ENCODE assay signal across 19 mouse cellular contexts in the genomic region with DNA sequence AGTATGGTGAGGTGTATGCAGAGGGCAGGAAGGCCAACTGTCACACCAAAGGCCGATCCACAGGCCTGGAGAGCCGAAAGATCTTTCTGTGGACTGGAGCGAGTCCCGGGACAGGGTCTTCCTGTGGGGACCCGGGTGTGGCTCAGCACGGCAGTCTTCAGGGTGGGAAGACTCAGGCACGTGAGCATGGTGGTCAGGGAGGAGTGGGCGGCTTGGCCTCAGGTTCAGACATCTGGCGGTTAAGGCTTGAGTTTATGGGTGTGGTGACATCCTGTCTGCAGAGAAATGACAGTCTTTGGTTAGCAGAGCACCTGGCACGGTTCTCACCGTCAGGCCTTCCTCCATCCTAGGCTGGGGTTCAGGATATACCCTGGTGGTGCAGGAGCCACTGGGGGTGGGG. TPM values are rescaled to one million over a fixed set of nuclear protein-coding genes. Genes with fewer than 3 reads are reported as not detected.
DNase-seq lines count a peak whose midpoint lies in the region; ATAC-seq and TF ChIP-seq lines count a peak whose summit lies in the region.
"Had no signal": no experiment of that assay in that cellular context is flagged by ENCODE, and none has a peak within 500 bp of the region (broad histone marks: within the 10 kb centered on the region; RNA-seq: fewer than 3 reads in every experiment).

No protein-coding gene starts in this region.

- in situ Hi-C loops in Patski (cut with MboI; ENCODE audit: low pct_unique_long_range_greater_than_20kb): loop anchor here (25.0 kb wide), 1 partner anchor 647 kb away; a partner anchor contains a TSS

- DNase-seq in hindbrain, embryonic 11.5 days (ENCODE audit: low spot score): no peak
- no peak for DNase-seq in hindbrain, postnatal 0 days (ENCODE audit: low spot score)
- no peak for DNase-seq in limb, embryonic 14.5 days (ENCODE audit: low spot score)
- DNase-seq in limb, embryonic 10.5 days (ENCODE audit: low spot score): no peak
- DNase-seq in Patski (ENCODE audit: low read depth, low spot score): no peak
- no peak for DNase-seq in layer of hippocampus, adult 2 months (ENCODE audit: low spot score in 2 of 2)
- DNase-seq: thymus, adult 18-20 months had no signal

- no peak for TF ChIP-seq CTCF in hindbrain, postnatal 0 days (IDR thresholded peaks at IDR 0.05; ENCODE audit: low read depth)
- TF ChIP-seq CTCF in Patski (IDR thresholded peaks at IDR 0.05): no peak
- TF ChIP-seq CTCF in layer of hippocampus, adult 2 months (conservative IDR thresholded peaks at IDR 0.05): no peak

- no peak overlapping the region for H3K27ac ChIP-seq in hindbrain, embryonic 11.5 days (ENCODE audit: low read depth, low read length)
- H3K27ac ChIP-seq in hindbrain, postnatal 0 days: no peak overlapping the region
- H3K27ac ChIP-seq in limb, embryonic 14.5 days (replicated peaks; ENCODE audit: low read depth, low read length): no peak overlapping the region
- H3K27ac ChIP-seq in limb, embryonic 10.5 days: no peak overlapping the region
- H3K27ac ChIP-seq in intestine, embryonic 15.5 days: no peak overlapping the region
- no peak overlapping the region for H3K27ac ChIP-seq in layer of hippocampus, adult 2 months
- H3K27ac ChIP-seq: forebrain, embryonic 13.5 days; heart, embryonic 13.5 days; kidney, postnatal 0 days; left cerebral cortex, adult 2 months; liver, embryonic 15.5 days had no signal

- H3K9me3 ChIP-seq in hindbrain, embryonic 11.5 days (ENCODE audit: control insufficient read depth, low read length): no peaks in the 10 kb centered on the region
- no peaks in the 10 kb centered on the region for H3K9me3 ChIP-seq in hindbrain, postnatal 0 days (ENCODE audit: low read length)
- no peaks in the 10 kb centered on the region for H3K9me3 ChIP-seq in limb, embryonic 14.5 days (ENCODE audit: control insufficient read depth, low read length)
- H3K9me3 ChIP-seq in limb, embryonic 10.5 days (replicated peaks): no peaks in the 10 kb centered on the region
- no peaks in the 10 kb centered on the region for H3K9me3 ChIP-seq in intestine, embryonic 15.5 days
- H3K9me3 ChIP-seq: forebrain, embryonic 13.5 days; heart, embryonic 13.5 days; liver, embryonic 15.5 days; megakaryocyte, embryonic 14.5 days had no signal

- no peaks in the 10 kb centered on the region for H3K36me3 ChIP-seq in hindbrain, embryonic 11.5 days (ENCODE audit: control insufficient read depth, insufficient read depth, low read length)
- H3K36me3 ChIP-seq in hindbrain, postnatal 0 days (ENCODE audit: insufficient read depth, low read length): peaks cover 7% of the 10 kb centered on the region; the same call in 1 of the 2 replicates
- no peaks in the 10 kb centered on the region for H3K36me3 ChIP-seq in limb, embryonic 14.5 days (ENCODE audit: control insufficient read depth, insufficient read depth, low read length)
- no peaks in the 10 kb centered on the region for H3K36me3 ChIP-seq in limb, embryonic 10.5 days
- H3K36me3 ChIP-seq in intestine, embryonic 15.5 days: 0 out of 2 replicates have a peak, but pooled peaks cover 8% of the 10 kb centered on the region

- 0 out of 2 replicates have a peak, but pooled peaks have one; percentile 7 for ATAC-seq in hindbrain, embryonic 11.5 days (ENCODE audit: low FRiP score)
- ATAC-seq in hindbrain, postnatal 0 days: no peak
- peak; percentile 18; the same call in 1 of the 2 replicates for ATAC-seq in limb, embryonic 14.5 days (ENCODE audit: low FRiP score, low read depth)
- peak; percentile 8 for ATAC-seq in Patski
- ATAC-seq in intestine, embryonic 15.5 days: peak; percentile 35
- ATAC-seq: forebrain, embryonic 13.5 days had no signal

- H3K4me3 ChIP-seq in hindbrain, embryonic 11.5 days (ENCODE audit: low read depth, low read length): no peak overlapping the region
- no peak overlapping the region for H3K4me3 ChIP-seq in hindbrain, postnatal 0 days (ENCODE audit: low read length)
- no peak overlapping the region for H3K4me3 ChIP-seq in limb, embryonic 14.5 days (replicated peaks; ENCODE audit: low read length)
- H3K4me3 ChIP-seq in limb, embryonic 10.5 days: no peak overlapping the region
- H3K4me3 ChIP-seq in intestine, embryonic 15.5 days (replicated peaks): no peak overlapping the region
- H3K4me3 ChIP-seq in layer of hippocampus, adult 2 months: no peak overlapping the region
- H3K4me3 ChIP-seq: forebrain, embryonic 13.5 days; heart, embryonic 13.5 days; left cerebral cortex, adult 2 months; liver, embryonic 15.5 days; megakaryocyte, embryonic 14.5 days had no signal

- CTCF ChIA-PET in Patski (lab: Charles Lee): interaction anchor here (1.1 to 3.0 kb wide), 7 partner anchors 9 to 136 kb away, joined by 3 to 9 read pairs (median 5); a partner anchor contains a TSS

- H3K4me2 ChIP-seq in hindbrain, embryonic 11.5 days (replicated peaks; ENCODE audit: low read depth, low read length): no peak overlapping the region
- no peak overlapping the region for H3K4me2 ChIP-seq in hindbrain, postnatal 0 days (ENCODE audit: low read depth, low read length)
- no peak overlapping the region for H3K4me2 ChIP-seq in limb, embryonic 14.5 days (replicated peaks; ENCODE audit: low read depth, low read length, severe bottlenecking)
- no peak overlapping the region for H3K4me2 ChIP-seq in intestine, embryonic 15.5 days (replicated peaks)
- H3K4me2 ChIP-seq: forebrain, embryonic 13.5 days; heart, embryonic 13.5 days; liver, embryonic 15.5 days had no signal

- H3K27me3 ChIP-seq in hindbrain, embryonic 11.5 days (ENCODE audit: control insufficient read depth, insufficient read depth, low read length): no peaks in the 10 kb centered on the region
- H3K27me3 ChIP-seq in hindbrain, postnatal 0 days (ENCODE audit: insufficient read depth, low read length): no peaks in the 10 kb centered on the region
- H3K27me3 ChIP-seq in limb, embryonic 14.5 days (ENCODE audit: control insufficient read depth, insufficient read depth, low read length): no peaks in the 10 kb centered on the region
- H3K27me3 ChIP-seq in limb, embryonic 10.5 days (ENCODE audit: low read depth, poor library complexity, severe bottlenecking): no peaks in the 10 kb centered on the region
- H3K27me3 ChIP-seq in Patski: no peaks in the 10 kb centered on the region
- H3K27me3 ChIP-seq in intestine, embryonic 15.5 days (replicated peaks): no peaks in the 10 kb centered on the region
- H3K27me3 ChIP-seq: forebrain, embryonic 13.5 days; heart, embryonic 13.5 days; liver, embryonic 15.5 days had no signal

- 93% methylated on average over 11 of the region's 11 CpGs for WGBS in hindbrain, embryonic 11.5 days
- WGBS in hindbrain, postnatal 0 days: 88% methylated on average over 11 of the region's 11 CpGs
- 86% methylated on average over 11 of the region's 11 CpGs for WGBS in limb, embryonic 14.5 days
- 88% methylated on average over 11 of the region's 11 CpGs for WGBS in limb, embryonic 10.5 days
- 85% methylated on average over 11 of the region's 11 CpGs for WGBS in intestine, embryonic 15.5 days

- POLR2A ChIA-PET in Patski (lab: Charles Lee): no interaction called here

- H3K9ac ChIP-seq in hindbrain, embryonic 11.5 days (ENCODE audit: low read depth, low read length): no peak overlapping the region
- H3K9ac ChIP-seq in hindbrain, postnatal 0 days (replicated peaks; ENCODE audit: low read length): no peak overlapping the region
- H3K9ac ChIP-seq in limb, embryonic 14.5 days (ENCODE audit: low read depth, low read length, severe bottlenecking): no peak overlapping the region
- H3K9ac ChIP-seq in intestine, embryonic 15.5 days: no peak overlapping the region
- H3K9ac ChIP-seq: forebrain, embryonic 13.5 days; heart, embryonic 13.5 days; liver, embryonic 15.5 days had no signal

- no peaks in the 10 kb centered on the region for H3K4me1 ChIP-seq in hindbrain, embryonic 11.5 days (replicated peaks; ENCODE audit: control insufficient read depth, insufficient read depth, low read length)
- H3K4me1 ChIP-seq in hindbrain, postnatal 0 days (ENCODE audit: insufficient read depth, low read length): 0 out of 2 replicates have a peak, but pooled peaks cover 3% of the 10 kb centered on the region
- no peaks in the 10 kb centered on the region for H3K4me1 ChIP-seq in limb, embryonic 14.5 days (ENCODE audit: control insufficient read depth, insufficient read depth, low read length)
- H3K4me1 ChIP-seq in limb, embryonic 10.5 days: 0 out of 2 replicates have a peak, but pooled peaks cover 4% of the 10 kb centered on the region
- H3K4me1 ChIP-seq in intestine, embryonic 15.5 days (replicated peaks): no peaks in the 10 kb centered on the region
- H3K4me1 ChIP-seq: liver, embryonic 15.5 days; megakaryocyte, embryonic 14.5 days had no signal

- TF ChIP-seq POLR2A in limb, embryonic 14.5 days (IDR thresholded peaks at IDR 0.05; ENCODE audit: borderline replicate concordance, extremely low read depth, insufficient read depth, insufficient read length): no peak

RNA-seq across cellular contexts. Expression of a gene that starts 9.4 kb away (rescaled TPM):
- 0.31 and 0.85 TPM in 2 replicates for polyA plus RNA-seq in hindbrain, embryonic 11.5 days (2014; fragmentation: Nextera tagmentation; extraction: Ambion mirVana)
- 1.6 and 5.3 TPM in 2 replicates for total RNA-seq in hindbrain, postnatal 0 days (2014; rRNA removed)
- 2.3 and 2.6 TPM in 2 replicates for polyA plus RNA-seq in hindbrain, postnatal 0 days (2015; fragmentation: Nextera tagmentation; extraction: Ambion mirVana)
- polyA plus RNA-seq in limb, embryonic 14.5 days (2012; rRNA removed): 4.3 and 4.6 TPM in 2 replicates
- polyA plus RNA-seq in limb, embryonic 14.5 days (2014; fragmentation: Nextera tagmentation; extraction: Ambion mirVana): 0.67 and 0.72 TPM in 2 replicates
- 0.33 and 0.59 TPM in 2 replicates for polyA plus RNA-seq in limb, embryonic 10.5 days (2016; fragmentation: Nextera tagmentation; extraction: Ambion mirVana)
- 1.1 TPM for polyA plus RNA-seq in Patski (2021)
- polyA plus RNA-seq in intestine, embryonic 15.5 days (2015; fragmentation: Nextera tagmentation; extraction: Ambion mirVana): 0.36 and 1.1 TPM in 2 replicates
- 1 to 10 TPM; 3.8 to 4.2 TPM for total RNA-seq in layer of hippocampus, adult 2 months (2021)
- polyA plus RNA-seq: C2C12; liver, embryonic 15.5 days had no signal

RNA-seq across cellular contexts. Expression of a gene that starts 20.8 kb away (rescaled TPM):
- polyA plus RNA-seq in hindbrain, embryonic 11.5 days (2014; fragmentation: Nextera tagmentation; extraction: Ambion mirVana): not detected in 2 replicates
- not detected in 2 replicates for total RNA-seq in hindbrain, postnatal 0 days (2014; rRNA removed)
- not detected in 2 replicates for polyA plus RNA-seq in hindbrain, postnatal 0 days (2015; fragmentation: Nextera tagmentation; extraction: Ambion mirVana)
- not detected in 2 replicates for polyA plus RNA-seq in limb, embryonic 14.5 days (2012; rRNA removed)
- polyA plus RNA-seq in limb, embryonic 14.5 days (2014; fragmentation: Nextera tagmentation; extraction: Ambion mirVana): not detected in 2 replicates
- not detected in 2 replicates for polyA plus RNA-seq in limb, embryonic 10.5 days (2016; fragmentation: Nextera tagmentation; extraction: Ambion mirVana)
- not detected for polyA plus RNA-seq in Patski (2021)
- polyA plus RNA-seq in intestine, embryonic 15.5 days (2015; fragmentation: Nextera tagmentation; extraction: Ambion mirVana): not detected in 2 replicates
- not detected for total RNA-seq in layer of hippocampus, adult 2 months (2021)
- total RNA-seq: heart, postnatal 36 days; left cerebral cortex, adult 2 months had no signal
- polyA plus RNA-seq: C2C12; forebrain, embryonic 13.5 days; gonadal fat pad, adult 2 months; heart, embryonic 13.5 days; kidney, postnatal 0 days; limb, embryonic 11.5 days; liver, embryonic 15.5 days; lung, postnatal 0 days had no signal
